Mouse (Mus musculus) urinary bladder, postnatal 25 days (tissue): ENCODE measurements around the gene Ssbp3.

Experiments
- DNase-seq: peaks from one replicate; pipeline ENCODE4 v3.0.0; 2022; ENCODE audit warnings: low spot score

Ssbp3 gene

GRCm38 (mm10) chr4:106959506-106960302 is 49.2 kb downstream of the Ssbp3 start:
- DNase-seq = no peak

DNA sequence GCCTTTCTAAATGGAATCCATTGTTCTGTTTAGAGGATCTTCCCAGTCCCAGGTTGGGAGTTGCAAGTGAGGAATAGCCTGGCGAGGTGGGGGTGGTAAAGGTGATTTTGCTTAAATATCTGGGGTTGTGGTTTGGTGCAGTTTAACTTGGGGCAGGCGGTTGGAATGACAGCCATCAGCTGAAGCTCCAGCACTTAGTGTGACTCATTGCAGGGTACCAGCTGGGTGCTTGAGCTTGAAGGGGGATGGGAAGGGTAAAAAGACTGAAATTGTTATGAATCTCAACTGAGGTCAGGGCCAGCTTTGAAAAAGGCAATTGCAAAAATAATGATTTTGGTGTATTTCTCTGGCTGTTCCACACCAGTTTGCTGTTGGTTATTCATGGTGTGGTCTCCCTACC is 50.0 kb downstream of the Ssbp3 start:
- no peak for DNase-seq

DNA sequence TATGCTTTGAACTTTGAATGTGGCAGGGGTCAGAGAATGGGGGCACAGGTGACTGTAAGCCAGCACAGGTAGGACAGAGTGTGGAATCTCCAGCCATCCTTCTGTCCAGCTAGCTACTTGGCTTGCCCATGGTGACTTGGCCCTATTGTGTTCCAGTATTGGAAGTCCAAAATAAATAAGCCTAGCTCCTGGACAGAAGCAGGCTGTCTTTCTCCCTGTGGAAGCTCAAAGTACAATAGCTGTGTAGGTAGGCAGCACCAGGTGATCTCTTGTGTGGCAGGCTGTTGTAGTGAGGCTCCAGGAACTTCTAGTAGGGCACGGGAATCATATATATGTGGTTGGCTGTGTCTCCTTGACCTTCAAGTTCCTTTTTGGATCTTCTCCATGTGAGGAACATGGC is 50.8 kb downstream of the Ssbp3 start:
- no peak for DNase-seq

DNA sequence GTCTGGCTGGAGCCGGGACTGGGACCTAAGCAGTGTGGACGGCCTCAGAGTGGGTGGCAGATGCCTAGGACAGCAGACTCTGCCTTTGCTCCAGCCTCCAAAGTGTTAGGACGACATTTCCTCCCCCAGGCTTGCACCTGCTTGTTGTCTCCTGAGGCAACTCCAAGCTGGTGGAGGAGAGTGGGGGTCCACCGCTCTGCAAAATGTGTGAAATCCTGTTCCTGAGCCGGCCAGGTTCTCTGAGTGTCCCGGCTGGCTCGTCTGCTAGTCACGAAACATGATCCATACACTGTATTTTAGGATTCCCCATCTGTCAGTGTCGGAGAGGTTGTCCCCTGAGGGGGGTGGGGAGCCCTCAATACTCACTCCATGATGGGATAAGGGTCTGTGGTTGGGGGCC is 53.9 kb downstream of the Ssbp3 start:
- DNase-seq = no peak

- no peak for DNase-seq
Measured at GRCm38 (mm10) chr4:106964996-106965395, 54.5 kb downstream of the Ssbp3 start.

- no peak for DNase-seq
Measured at GRCm38 (mm10) chr4:106966443-106966842, 55.9 kb downstream of the Ssbp3 start.

GRCm38 (mm10) chr4:106968910-106969309 is 58.4 kb downstream of the Ssbp3 start:
- no peak for DNase-seq

DNA sequence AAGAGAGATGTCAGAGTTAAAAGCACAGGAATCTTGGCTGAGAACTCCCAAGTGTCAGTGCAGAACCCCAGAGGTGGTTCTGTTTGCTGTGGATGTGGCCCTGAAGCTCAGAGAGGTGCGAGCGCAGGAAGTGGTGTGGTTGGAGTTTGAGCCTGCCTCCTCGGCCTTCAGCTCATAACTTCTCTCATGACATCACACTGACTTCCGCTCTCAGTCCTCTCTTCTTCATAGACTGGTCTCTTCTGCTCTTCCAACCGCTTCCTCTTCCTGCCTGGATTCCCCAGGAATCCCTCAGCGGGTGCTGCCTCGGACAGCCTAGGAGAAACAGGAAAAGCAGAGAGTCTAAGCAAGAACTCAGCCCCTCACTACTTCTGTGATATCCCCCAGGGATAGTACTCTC is 60.3 kb downstream of the Ssbp3 start:
- DNase-seq = no peak

DNA sequence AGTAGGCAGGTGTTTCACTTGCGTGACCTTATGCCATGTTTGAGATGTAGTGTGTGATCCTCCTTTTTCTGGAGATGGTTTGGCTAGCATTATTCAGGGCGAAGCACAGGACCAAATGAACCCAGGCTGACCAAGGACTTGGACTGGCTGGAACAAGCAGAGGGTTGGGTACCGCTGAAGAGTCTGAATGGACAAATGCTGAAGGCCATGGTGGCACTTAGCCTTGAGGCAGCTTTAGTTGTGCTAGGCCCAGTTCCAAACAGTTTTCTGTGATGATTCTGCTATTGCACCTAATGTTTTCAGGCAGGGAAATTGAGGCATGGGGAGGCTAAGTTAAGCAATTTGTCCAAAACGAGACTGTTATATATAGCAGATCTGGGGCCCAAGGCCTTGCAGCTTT is 61.6 kb downstream of the Ssbp3 start:
- no peak for DNase-seq

DNA sequence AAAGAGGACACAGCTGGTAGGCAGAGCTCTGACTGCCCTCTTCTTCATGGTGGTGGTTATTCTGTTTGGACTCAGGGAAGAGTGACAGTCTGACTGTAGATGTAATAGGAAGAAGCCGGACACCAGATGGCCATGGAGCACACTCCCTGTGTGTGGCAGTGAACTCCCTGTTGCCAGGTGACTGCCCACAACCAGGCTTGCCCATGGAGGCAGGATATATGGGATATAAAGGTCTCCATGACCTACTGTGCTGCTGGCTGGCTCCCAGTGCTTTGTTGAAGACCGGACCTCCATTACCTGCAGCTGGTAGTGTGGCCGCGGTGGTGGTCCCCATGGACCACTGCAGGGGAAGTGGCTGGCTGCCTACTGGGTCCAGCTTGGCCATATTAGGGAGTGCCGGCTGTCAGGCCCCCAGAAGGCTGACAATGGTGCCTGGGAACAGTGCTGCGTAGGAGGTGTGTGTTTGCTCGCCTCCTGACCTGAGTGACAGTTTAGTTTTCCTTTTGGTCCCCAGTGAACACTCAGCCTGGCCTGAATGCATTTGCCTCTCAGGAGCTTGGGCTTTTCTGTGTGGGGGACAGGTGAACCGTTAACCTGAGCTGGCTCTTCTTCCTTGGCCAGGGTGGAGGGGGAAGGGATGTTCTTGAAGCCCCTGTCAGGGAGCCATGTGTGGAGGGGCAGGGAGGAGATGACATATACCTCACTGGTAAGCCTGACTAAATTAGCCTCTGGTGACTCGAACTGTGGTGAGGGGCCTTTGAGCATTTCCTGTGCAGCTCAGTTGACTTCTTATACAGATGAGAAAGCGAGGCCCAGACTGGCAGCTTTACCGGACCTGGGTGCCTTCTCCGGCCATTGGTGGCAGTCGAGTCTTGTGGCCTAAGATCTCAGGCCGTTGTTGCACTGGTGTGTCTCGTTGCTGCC is 62.2 kb downstream of the Ssbp3 start:
- no peak for DNase-seq

DNA sequence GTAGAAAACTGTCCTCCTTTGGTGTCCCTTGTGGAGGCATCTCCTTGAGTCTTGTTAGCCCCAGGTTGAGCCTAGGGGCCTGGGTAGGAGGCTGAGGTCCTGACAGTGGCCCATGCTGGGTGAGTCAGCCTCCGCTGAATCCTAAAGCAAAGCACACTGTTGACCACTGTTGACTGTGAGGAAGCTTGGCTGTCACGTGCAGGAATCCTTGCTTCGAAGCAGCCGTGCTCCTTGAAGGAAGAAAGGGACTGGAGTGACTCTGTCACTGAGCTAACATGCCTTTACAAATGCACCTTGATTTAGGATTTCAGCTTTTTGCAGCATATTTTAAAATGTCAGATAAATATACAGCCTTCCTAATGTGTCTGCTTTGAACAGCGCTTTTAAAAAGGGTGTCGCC is 64.8 kb downstream of the Ssbp3 start:
- no peak for DNase-seq

- no peak for DNase-seq
Measured at GRCm38 (mm10) chr4:106975890-106976289, 65.4 kb downstream of the Ssbp3 start.

DNA sequence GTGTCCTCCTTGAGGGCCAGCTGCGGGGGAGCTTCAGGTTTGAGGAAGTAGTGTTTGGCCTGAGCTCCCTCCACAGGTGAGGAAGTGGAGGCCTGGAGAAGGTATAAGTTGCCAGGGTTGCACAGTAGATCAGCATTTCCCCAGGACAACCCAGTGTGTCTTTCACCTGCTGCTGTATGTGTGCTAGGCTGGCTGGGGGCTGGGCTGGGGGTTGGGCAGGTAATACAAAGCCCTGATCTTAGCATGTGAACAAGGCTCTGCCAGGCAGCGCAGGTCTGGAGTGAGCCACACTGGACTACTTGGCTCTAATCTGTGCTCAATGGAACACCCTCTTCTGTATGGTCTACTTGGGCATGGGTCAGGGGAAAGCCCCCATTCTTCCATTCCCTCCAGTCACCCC is 66.1 kb downstream of the Ssbp3 start:
- no peak for DNase-seq

- no peak for DNase-seq
Measured at GRCm38 (mm10) chr4:106977218-106977651, 66.7 kb downstream of the Ssbp3 start.

DNA sequence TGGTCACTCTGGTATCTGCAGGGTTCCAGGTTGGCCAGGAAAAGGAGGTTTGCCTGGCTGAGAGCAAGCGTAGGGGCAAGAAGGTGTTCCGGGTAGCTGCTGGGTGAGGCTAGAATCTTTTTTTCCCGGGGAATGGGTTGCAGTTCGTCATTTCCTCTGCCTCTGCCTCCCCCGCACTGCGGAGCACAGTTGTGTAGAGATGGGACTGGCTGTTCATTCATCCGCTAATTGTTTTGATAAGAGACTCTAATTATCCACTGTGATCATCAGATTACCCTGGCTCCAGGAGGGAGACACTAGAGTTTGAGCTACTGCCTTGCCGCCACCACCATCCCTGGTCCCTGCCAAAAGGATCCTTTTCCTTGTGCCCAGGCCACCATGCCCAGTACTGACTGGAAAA is 67.9 kb downstream of the Ssbp3 start:
- no peak for DNase-seq

GRCm38 (mm10) chr4:106980669-106981068 is 70.2 kb downstream of the Ssbp3 start:
- no peak for DNase-seq

- DNase-seq = no peak
Measured at GRCm38 (mm10) chr4:106981385-106982103, 71.0 kb downstream of the Ssbp3 start.

- no peak for DNase-seq
Measured at GRCm38 (mm10) chr4:106982344-106983121, 72.0 kb downstream of the Ssbp3 start.

DNA sequence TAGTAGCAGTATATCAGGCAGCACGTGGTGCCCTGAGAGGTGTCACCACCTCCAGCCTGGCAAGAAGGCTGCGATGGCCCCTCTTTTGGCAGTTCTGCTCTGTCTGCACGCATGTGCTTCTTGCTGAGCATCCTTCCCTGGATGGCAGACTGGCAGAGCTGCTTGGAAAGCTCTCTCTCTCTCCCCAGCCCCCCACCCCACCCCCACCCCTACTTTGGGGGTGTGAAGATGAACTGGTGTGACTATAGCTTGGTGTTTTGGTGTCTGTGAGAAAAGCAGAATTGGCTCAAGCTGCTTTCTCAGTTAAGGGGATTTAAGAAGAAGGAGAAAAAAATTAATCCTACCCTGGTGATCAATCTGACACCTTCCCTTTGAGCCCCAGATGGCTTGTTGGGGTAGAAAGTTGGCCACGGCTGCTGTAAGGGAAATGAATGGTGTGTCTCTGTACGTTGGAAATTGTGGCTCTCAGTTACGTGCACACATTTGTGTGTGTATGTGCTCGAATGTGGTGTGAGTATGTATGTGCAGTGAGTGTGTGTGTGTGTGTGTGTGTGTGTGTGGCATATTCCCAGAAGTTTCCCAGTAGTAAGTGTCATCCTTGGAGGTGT is 73.5 kb downstream of the Ssbp3 start:
- no peak for DNase-seq

GRCm38 (mm10) chr4:106985289-106985688 is 74.8 kb downstream of the Ssbp3 start:
- no peak for DNase-seq
